Mouse (Mus musculus) hindbrain, embryonic 10.5 days (tissue): Measurements from ENCODE around the gene Unc93a. TPM values are rescaled to one million over a fixed set of nuclear protein-coding genes. Genes with fewer than 3 reads are reported as not detected.

Experiments
- polyA plus RNA-seq: library from polyadenylated mRNA; unstranded; fragments of >200 nt; fragmentation: Nextera tagmentation; extraction: Ambion mirVana; gene quantifications from 2 replicates; pipeline ENCODE4 v1.2.1, GENCODE M21; 2016

Unc93a gene
- polyA plus RNA-seq, 1 experiment from 2014 or later = not detected

Other genes starting within 250 kb of the Unc93a start
- 2.4 and 2.9 TPM in 2 replicates for gene Pnldc1, start 221.6 kb downstream of the Unc93a start, polyA plus RNA-seq
- 430 and 490 TPM in 2 replicates for gene Tcp1, start 216.1 kb downstream of the Unc93a start, polyA plus RNA-seq
- 175 and 190 TPM in 2 replicates for gene Mrpl18, start 215.5 kb downstream of the Unc93a start, polyA plus RNA-seq
- 0.60 and 0.84 TPM in 2 replicates for gene Acat3, start 191.2 kb downstream of the Unc93a start, polyA plus RNA-seq
- gene Acat2, start 171.1 kb downstream of the Unc93a start, polyA plus RNA-seq = 384 and 451 TPM in 2 replicates
- 116 and 124 TPM in 2 replicates for gene Wtap, start 137.6 kb downstream of the Unc93a start, polyA plus RNA-seq
- gene Sod2, start 125.0 kb downstream of the Unc93a start, polyA plus RNA-seq = 104 and 108 TPM in 2 replicates
- not detected in 2 replicates for gene Gpr31b, start 79.5 kb downstream of the Unc93a start, polyA plus RNA-seq
- 0.08 and 0.10 TPM in 2 replicates for gene Tcp10b, start 70.7 kb downstream of the Unc93a start, polyA plus RNA-seq
- gene Smok2a, start 89.4 kb upstream of the Unc93a start, polyA plus RNA-seq = not detected in 2 replicates
- not detected in 2 replicates for gene Smok2b, start 98.4 kb upstream of the Unc93a start, polyA plus RNA-seq
- not detected in 2 replicates for gene Tcp10c, start 222.8 kb upstream of the Unc93a start, polyA plus RNA-seq